Mouse (Mus musculus): ENCODE results near the gene Duox2.
"Not testable (repeated sequence)": the region's sequence is repeated elsewhere in the genome, so short reads cannot be mapped to it uniquely, and the experiment has no call there.

The Duox2 gene

DNA sequence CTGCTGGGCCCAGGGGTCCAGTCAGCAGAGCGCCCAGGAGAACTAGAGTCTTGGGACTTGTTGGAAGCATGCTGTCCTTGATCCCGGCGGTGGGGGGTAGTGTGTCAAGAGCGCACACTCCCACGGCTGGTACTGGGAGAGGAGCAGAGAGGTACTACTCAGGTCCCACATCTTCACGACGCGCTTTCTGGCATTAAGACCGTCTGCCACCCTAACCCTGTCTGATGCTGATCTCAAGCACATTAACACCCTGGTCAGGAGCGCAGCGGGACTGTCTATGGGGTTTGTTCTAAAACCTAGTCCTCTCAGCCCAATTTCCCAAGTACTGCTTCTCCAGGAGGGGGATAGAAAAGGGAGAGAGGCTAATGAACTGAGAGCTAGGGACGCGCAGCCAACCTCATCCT is at the start of gene Duox2:
Gene Duox2 (minus strand): TSS at position 354 of the 404 bp plus-strand sequence.
- no peak for DNase-seq (ENCODE audit: low spot score)

GRCm38 (mm10) chr2:122347257-122347656 is 49.0 kb upstream of the Duox2 start:
- DNase-seq (ENCODE audit: low spot score): no peak

GRCm38 (mm10) chr2:122346164-122346563 is 47.9 kb upstream of the Duox2 start:
- not testable (repeated sequence) for DNase-seq (ENCODE audit: low spot score)

- DNase-seq (ENCODE audit: low spot score): no peak
Observed at GRCm38 (mm10) chr2:122345106-122345893, 47.1 kb upstream of the Duox2 start.

DNA sequence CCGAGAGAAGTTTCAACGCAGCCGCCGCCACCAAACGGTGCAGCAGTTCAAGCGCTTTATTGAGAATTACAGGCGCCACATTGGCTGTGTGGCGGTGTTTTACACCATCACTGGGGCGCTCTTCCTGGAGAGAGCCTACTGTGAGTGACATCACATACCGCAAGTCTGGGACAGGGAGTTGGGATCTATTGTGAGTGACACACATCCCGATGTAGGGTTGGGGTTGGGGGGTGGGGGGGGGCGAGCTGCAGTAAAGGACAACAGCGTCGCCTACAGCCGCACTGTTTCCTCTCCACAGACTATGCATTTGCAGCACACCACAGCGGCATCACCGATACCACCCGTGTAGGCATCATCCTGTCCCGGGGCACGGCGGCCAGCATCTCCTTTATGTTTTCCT is 39.0 kb upstream of the Duox2 start:
- DNase-seq (ENCODE audit: low spot score): no peak

DNA sequence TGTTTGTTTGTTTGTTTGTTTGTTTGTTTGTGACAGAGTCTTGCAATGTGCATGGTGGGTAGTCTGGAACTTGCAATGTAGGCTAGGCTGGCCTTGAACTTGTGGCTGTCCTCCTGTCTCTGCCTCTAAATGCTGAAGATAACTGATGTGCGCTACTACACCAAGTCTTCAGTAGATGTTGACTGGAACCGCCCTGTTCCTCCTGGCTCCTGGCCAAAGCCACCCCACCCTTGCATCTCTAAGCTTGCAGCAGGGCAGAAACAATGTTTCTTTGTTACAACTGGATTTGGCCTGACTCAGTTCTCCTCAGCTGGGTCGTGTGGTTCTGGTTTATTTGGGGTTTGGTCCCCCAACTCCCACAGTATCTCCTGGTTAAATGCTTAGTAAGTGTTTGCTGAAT is 35.9 kb upstream of the Duox2 start:
- no peak for DNase-seq (ENCODE audit: low spot score)

GRCm38 (mm10) chr2:122332222-122332621 is 34.0 kb upstream of the Duox2 start:
- DNase-seq (ENCODE audit: low spot score): no peak

DNA sequence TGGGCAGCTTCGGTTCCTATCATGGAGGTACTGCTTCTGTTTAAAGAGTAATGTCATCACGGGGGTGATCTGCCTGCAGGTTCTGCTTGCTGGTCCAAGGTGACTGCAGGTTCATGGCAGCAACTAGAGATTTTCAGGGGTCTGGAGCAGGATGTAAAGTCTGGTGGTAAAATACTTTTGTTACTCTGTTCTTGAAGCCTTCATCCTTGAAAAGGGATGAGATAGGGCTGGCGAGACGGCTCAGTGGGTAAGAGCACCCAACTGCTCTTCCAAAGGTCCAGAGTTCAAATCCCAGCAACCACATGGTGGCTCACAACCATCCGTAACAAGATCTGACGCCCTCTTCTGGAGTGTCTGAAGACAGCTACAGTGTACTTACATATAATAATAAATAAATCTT is 32.1 kb upstream of the Duox2 start:
- DNase-seq (ENCODE audit: low spot score): not testable (repeated sequence)

GRCm38 (mm10) chr2:122327986-122328385 is 29.7 kb upstream of the Duox2 start:
- no peak for DNase-seq (ENCODE audit: low spot score)

GRCm38 (mm10) chr2:122325361-122325760 is 27.1 kb upstream of the Duox2 start:
- DNase-seq (ENCODE audit: low spot score): no peak

DNA sequence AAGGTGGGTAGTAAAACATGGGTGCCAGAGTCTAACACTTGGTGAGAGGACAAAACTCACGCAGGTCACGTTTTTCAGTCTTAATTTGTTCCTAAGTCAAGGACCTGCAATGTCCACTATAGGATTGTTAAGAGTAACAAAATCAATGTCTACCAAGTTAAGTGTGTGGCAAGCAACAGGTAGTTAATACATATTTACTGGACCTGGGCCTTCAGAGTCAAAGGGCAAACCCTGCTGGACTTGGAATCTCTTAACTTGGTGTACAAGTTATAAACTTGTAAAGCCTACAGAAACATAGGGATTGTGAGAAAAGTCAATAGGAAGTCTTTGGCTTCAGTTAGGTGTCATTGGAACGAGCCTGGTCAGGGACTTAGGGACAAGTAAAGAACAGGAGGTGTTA is 26.3 kb upstream of the Duox2 start:
- DNase-seq (ENCODE audit: low spot score): no peak

- no peak for DNase-seq (ENCODE audit: low spot score)
Observed at GRCm38 (mm10) chr2:122323960-122324359, 25.7 kb upstream of the Duox2 start.

GRCm38 (mm10) chr2:122317384-122317783 is 19.1 kb upstream of the Duox2 start:
- DNase-seq (ENCODE audit: low spot score): no peak

GRCm38 (mm10) chr2:122315372-122315771 is 17.1 kb upstream of the Duox2 start, which contains the start of gene Duox1:
Gene Duox1, plus strand, starts transcription at chr2:122315672.
- no peak for DNase-seq (ENCODE audit: low spot score)

DNA sequence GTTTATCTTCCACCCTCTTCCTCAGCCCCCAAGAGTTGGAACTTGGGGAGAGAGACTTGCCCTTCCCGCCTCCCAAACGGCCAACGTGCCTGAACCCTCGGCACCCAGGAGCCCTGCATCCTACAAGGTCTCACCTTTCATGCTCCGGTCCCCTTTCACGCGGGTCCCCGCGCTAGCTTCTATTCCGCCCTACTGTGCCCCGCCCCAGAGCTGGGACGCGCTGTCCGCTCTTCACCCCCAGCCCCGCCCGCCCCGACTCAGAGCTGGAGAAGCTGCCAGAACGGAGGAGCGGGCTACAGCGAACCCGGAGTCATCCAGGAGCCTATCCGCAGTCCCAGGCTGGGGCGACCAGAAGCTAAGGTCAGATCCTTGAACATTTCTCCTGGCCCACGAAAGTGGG is 15.3 kb upstream of the Duox2 start, which contains the start of gene Duoxa1:
Gene Duoxa1 (minus strand): TSS at position 195 of the 400 bp plus-strand sequence.
- no peak for DNase-seq (ENCODE audit: low spot score)

DNA sequence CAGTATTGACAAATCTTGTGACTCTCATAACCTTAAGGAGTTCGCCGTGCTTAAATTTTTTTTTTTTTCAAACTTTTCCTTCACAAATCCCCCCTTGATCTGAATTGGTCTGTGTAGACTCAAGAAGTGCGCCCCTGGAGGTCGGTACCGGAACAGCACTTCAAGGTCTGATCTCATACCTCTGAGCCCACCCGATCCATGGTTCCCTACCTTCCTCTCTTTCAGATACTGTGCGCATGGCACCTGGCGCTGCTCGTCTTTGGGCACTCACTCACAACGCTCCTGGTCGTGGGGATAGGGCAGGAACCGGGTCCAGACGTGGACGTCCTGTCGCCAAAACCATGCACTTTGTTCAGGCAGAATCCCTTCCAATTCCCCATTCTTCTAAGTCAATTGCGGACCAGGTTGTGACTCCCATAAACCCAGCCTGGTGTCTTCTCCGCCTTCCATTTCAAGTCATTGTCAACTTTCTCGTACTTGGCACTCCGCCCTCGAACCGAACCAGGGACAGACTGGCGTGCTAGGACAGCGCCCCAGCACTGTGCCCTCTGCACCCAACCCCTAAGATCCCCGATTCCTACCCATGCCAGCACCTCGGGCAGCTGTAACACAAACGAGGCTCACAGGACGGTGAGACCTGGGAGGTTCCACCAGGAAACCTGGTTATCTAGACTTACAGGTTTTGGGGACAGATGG is 14.6 kb upstream of the Duox2 start:
- peak; percentile 34 for DNase-seq (ENCODE audit: low spot score)

- DNase-seq (ENCODE audit: low spot score): no peak
Observed at GRCm38 (mm10) chr2:122311561-122311960, 13.3 kb upstream of the Duox2 start.

DNA sequence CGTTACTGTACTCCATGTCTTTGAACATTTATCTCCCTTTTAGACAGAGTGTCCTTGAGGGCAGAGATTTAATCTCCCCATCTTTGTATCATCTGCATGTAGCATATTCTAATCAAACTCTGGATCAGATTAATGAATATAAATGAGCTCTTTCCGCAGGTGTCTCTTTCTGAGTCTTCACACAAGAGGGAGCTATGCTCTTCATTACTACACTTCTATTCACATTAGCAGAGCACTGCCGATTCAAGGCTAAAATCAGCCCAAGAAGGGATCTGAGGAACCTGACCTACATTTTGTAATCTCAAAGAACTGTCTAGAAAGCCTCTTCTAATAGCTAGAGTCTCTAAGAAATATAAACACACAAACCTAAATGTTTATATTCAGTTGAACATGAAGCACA is 11.4 kb upstream of the Duox2 start:
- DNase-seq (ENCODE audit: low spot score): no peak

GRCm38 (mm10) chr2:122306184-122306583 is 7.9 kb upstream of the Duox2 start:
- DNase-seq (ENCODE audit: low spot score): no peak

GRCm38 (mm10) chr2:122305097-122305892 is 7.0 kb upstream of the Duox2 start:
- no peak for DNase-seq (ENCODE audit: low spot score)

GRCm38 (mm10) chr2:122304544-122304943 is 6.3 kb upstream of the Duox2 start:
- no peak for DNase-seq (ENCODE audit: low spot score)

DNA sequence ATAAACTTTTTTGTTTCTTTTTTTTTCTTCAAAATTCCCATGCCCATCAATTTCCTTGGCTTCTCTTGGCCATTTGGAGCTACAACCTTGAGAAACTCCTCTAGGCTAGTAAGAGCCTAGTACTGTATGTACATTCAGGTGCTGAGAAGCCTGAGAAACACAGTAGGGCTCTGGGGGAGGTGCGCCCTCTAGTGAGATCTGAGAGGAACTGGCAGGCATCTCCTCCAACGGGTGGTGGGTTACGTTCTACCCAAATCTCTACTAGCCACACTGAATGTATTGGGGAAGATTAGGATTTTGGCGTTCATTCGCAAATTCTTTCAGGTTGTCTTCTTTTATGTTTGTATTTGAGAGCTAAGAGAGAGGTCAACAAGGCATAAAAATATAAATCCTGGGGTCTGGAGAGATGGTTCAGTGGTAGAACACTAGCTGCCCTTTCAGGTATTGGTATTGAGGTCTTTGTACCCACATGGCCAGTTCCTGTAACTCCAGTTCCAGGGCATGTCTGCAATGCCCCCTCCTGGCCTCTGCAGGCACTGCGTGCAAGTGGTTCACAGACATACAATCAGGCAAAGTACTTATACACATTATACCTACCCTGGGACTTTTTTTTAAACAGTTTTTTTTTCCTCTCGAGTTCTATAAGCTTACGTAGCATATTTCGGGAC is 4.5 kb upstream of the Duox2 start:
- peak; percentile 59 for DNase-seq (ENCODE audit: low spot score)
